Mouse (Mus musculus) lung, adult 2 months (tissue): ENCODE measurements around the gene Gon7.

Experiments
- CTCF ChIP-seq: fragments of 200-500 bp; IDR thresholded peaks from 2 replicates; pipeline ENCODE4 v1.5.1; 2011; ENCODE audit warnings: mild to moderate bottlenecking, low read length, control low read depth; ENCODE audit not compliant: insufficient read depth
- POLR2A ChIP-seq: fragments of 200-500 bp; IDR thresholded peaks from 2 replicates; pipeline ENCODE4 v1.6.1; 2011; ENCODE audit warnings: low read depth, mild to moderate bottlenecking, control low read depth, low read length, borderline replicate concordance; ENCODE audit errors: extremely low read depth

- TF ChIP-seq CTCF: no peak
- no peak for TF ChIP-seq POLR2A
Measured at GRCm38 (mm10) chr12:102730798-102731619, 26.6 kb downstream of the Gon7 start.
